Comparison of ENCODE assay signal across 16 mouse cellular contexts in genomic region chr17:80729825-80730224, GRCm38 (mm10). TPM values are rescaled to one million over a fixed set of nuclear protein-coding genes. Genes with fewer than 3 reads are reported as not detected.
DNase-seq lines count a peak whose midpoint lies in the region; ATAC-seq and TF ChIP-seq lines count a peak whose summit lies in the region.
"Had no signal": no experiment of that assay in that cellular context is flagged by ENCODE, and none has a peak within 500 bp of the region (broad histone marks: within the 10 kb centered on the region; RNA-seq: fewer than 3 reads in every experiment).

No protein-coding gene starts in this region.

- ATAC-seq in heart, embryonic 13.5 days (ENCODE audit: extremely low read depth, insufficient number of reproducible peaks, low FRiP score, low TSS enrichment) = no peak
- ATAC-seq in liver, postnatal 0 days = no peak
- no peak for ATAC-seq in liver, embryonic 12.5 days
- ATAC-seq in stomach, embryonic 16.5 days (ENCODE audit: insufficient read depth, low FRiP score) = no peak
- ATAC-seq: forebrain, embryonic 13.5 days had no signal

- H3K36me3 ChIP-seq in heart, embryonic 13.5 days = peaks cover 6% of the 10 kb centered on the region; the same call in 1 of the 2 replicates
- no peaks in the 10 kb centered on the region for H3K36me3 ChIP-seq in liver, postnatal 0 days (replicated peaks; ENCODE audit: insufficient read depth, low read length)
- H3K36me3 ChIP-seq in liver, embryonic 12.5 days = 0 out of 2 replicates have a peak, but pooled peaks cover 4% of the 10 kb centered on the region
- H3K36me3 ChIP-seq in stomach, embryonic 16.5 days (ENCODE audit: control insufficient read depth, insufficient read depth, low read length) = peaks cover 5% of the 10 kb centered on the region; the same call in 1 of the 2 replicates
- H3K36me3 ChIP-seq: G1E; limb, embryonic 12.5 days had no signal

- H3K27ac ChIP-seq in heart, embryonic 13.5 days (replicated peaks) = peak overlapping the region; percentile 98
- peak overlapping the region; percentile 49; the same call in 1 of the 2 replicates for H3K27ac ChIP-seq in liver, postnatal 0 days (ENCODE audit: low read depth)
- H3K27ac ChIP-seq in liver, embryonic 12.5 days = no peak overlapping the region
- peak overlapping the region; percentile 100 for H3K27ac ChIP-seq in stomach, embryonic 16.5 days (ENCODE audit: low read length)
- H3K27ac ChIP-seq: forebrain, embryonic 13.5 days; hindbrain, embryonic 14.5 days; limb, embryonic 12.5 days had no signal

- H3K4me2 ChIP-seq in heart, embryonic 13.5 days = peak overlapping the region; percentile 77; the same call in 1 of the 2 replicates
- H3K4me2 ChIP-seq in liver, postnatal 0 days (ENCODE audit: low read depth, low read length) = no peak overlapping the region
- H3K4me2 ChIP-seq in liver, embryonic 12.5 days = no peak overlapping the region
- no peak overlapping the region for H3K4me2 ChIP-seq in stomach, embryonic 16.5 days (ENCODE audit: low read depth, low read length)
- H3K4me2 ChIP-seq: hindbrain, embryonic 14.5 days had no signal

- WGBS in heart, embryonic 13.5 days = 21% methylated on average over 5 of the region's 5 CpGs
- 38% methylated on average over 5 of the region's 5 CpGs for WGBS in liver, postnatal 0 days (ENCODE audit: insufficient replicate concordance)
- WGBS in liver, embryonic 12.5 days (ENCODE audit: insufficient replicate concordance) = 24% methylated on average over 5 of the region's 5 CpGs
- WGBS in stomach, embryonic 16.5 days = 58% methylated on average over 5 of the region's 5 CpGs

- TF ChIP-seq EP300 in liver, postnatal 0 days (IDR thresholded peaks at IDR 0.05; ENCODE audit: low read depth) = 0 out of 2 replicates have a peak, but pooled peaks have one; percentile 10

- intact Hi-C loops in heart, postnatal 25 days (cut with DNase I) = loop anchor here (2.0 to 5.0 kb wide), 2 partner anchors 21 to 97 kb away; no protein-coding TSS in a partner anchor

- peaks cover 46% of the 10 kb centered on the region for H3K4me1 ChIP-seq in heart, embryonic 13.5 days
- peaks cover 13% of the 10 kb centered on the region for H3K4me1 ChIP-seq in liver, postnatal 0 days (ENCODE audit: insufficient read depth)
- H3K4me1 ChIP-seq in liver, embryonic 12.5 days = peaks cover 26% of the 10 kb centered on the region
- peaks cover 21% of the 10 kb centered on the region for H3K4me1 ChIP-seq in stomach, embryonic 16.5 days (ENCODE audit: control insufficient read depth, insufficient read depth, low read length)

- DNase-seq in heart, postnatal 25 days (ENCODE audit: low spot score) = no peak
- no peak for DNase-seq in liver, postnatal 0 days
- DNase-seq in induced T-regulatory cell, adult 2 months (ENCODE audit: low read depth) = peak; percentile 19
- no peak for DNase-seq in ovary, adult 18-20 months (ENCODE audit: low spot score)
- DNase-seq: adrenal gland, postnatal 25 days; cerebellum, adult 8-10 months; kidney, adult 9 months; spleen, adult 18-20 months; thymus, postnatal 4 days had no signal

- H3K9ac ChIP-seq in heart, embryonic 13.5 days = no peak overlapping the region
- H3K9ac ChIP-seq in liver, postnatal 0 days (replicated peaks) = no peak overlapping the region
- no peak overlapping the region for H3K9ac ChIP-seq in liver, embryonic 12.5 days
- no peak overlapping the region for H3K9ac ChIP-seq in stomach, embryonic 16.5 days (ENCODE audit: low read length)
- H3K9ac ChIP-seq: forebrain, embryonic 13.5 days; hindbrain, embryonic 14.5 days; limb, embryonic 12.5 days had no signal

- no peaks in the 10 kb centered on the region; the same call in 1 of the 2 replicates for H3K9me3 ChIP-seq in heart, embryonic 13.5 days
- H3K9me3 ChIP-seq in liver, postnatal 0 days (ENCODE audit: low read length) = no peaks in the 10 kb centered on the region
- H3K9me3 ChIP-seq in liver, embryonic 12.5 days (replicated peaks) = no peaks in the 10 kb centered on the region
- H3K9me3 ChIP-seq in stomach, embryonic 16.5 days (replicated peaks; ENCODE audit: control insufficient read depth, low read length) = no peaks in the 10 kb centered on the region
- H3K9me3 ChIP-seq: forebrain, embryonic 13.5 days had no signal

- H3K4me3 ChIP-seq in heart, embryonic 13.5 days = no peak overlapping the region
- no peak overlapping the region for H3K4me3 ChIP-seq in liver, postnatal 0 days (ENCODE audit: low read depth, low read length)
- H3K4me3 ChIP-seq in liver, embryonic 12.5 days = no peak overlapping the region
- H3K4me3 ChIP-seq in stomach, embryonic 16.5 days (replicated peaks; ENCODE audit: low read length) = no peak overlapping the region
- H3K4me3 ChIP-seq: forebrain, embryonic 13.5 days; limb, embryonic 12.5 days had no signal

- no peaks in the 10 kb centered on the region for H3K27me3 ChIP-seq in heart, embryonic 13.5 days (replicated peaks)
- no peaks in the 10 kb centered on the region for H3K27me3 ChIP-seq in liver, postnatal 0 days (ENCODE audit: insufficient read depth, low read length)
- H3K27me3 ChIP-seq in liver, embryonic 12.5 days (replicated peaks) = peaks cover 10% of the 10 kb centered on the region
- no peaks in the 10 kb centered on the region for H3K27me3 ChIP-seq in stomach, embryonic 16.5 days (ENCODE audit: control insufficient read depth, insufficient read depth, low read length)
- H3K27me3 ChIP-seq: forebrain, embryonic 13.5 days; limb, embryonic 12.5 days had no signal

- no peak for TF ChIP-seq CTCF in liver, postnatal 0 days (IDR thresholded peaks at IDR 0.05; ENCODE audit: low read depth)

RNA-seq across cellular contexts. Expression of gene Map4k3, which starts 1.5 kb away (rescaled TPM):
- polyA plus RNA-seq in heart, embryonic 13.5 days (2015; fragmentation: Nextera tagmentation; extraction: Ambion mirVana) = 15.1 and 17.0 TPM in 2 replicates
- 10 to 100 TPM; 24.0 to 24.4 TPM for total RNA-seq in heart, postnatal 25 days (2021)
- 5.5 and 5.9 TPM in 2 replicates for polyA plus RNA-seq in liver, postnatal 0 days (2015; fragmentation: Nextera tagmentation; extraction: Ambion mirVana)
- polyA plus RNA-seq in liver, embryonic 12.5 days (2016; fragmentation: Nextera tagmentation; extraction: Ambion mirVana) = 5.8 and 6.3 TPM in 2 replicates
- polyA plus RNA-seq in stomach, embryonic 16.5 days (2015; fragmentation: Nextera tagmentation; extraction: Ambion mirVana) = 20.0 and 21.5 TPM in 2 replicates
- polyA plus RNA-seq: G1E had no signal
